Mouse (Mus musculus): ENCODE results near the gene Abca7.

The Abca7 gene

DNA sequence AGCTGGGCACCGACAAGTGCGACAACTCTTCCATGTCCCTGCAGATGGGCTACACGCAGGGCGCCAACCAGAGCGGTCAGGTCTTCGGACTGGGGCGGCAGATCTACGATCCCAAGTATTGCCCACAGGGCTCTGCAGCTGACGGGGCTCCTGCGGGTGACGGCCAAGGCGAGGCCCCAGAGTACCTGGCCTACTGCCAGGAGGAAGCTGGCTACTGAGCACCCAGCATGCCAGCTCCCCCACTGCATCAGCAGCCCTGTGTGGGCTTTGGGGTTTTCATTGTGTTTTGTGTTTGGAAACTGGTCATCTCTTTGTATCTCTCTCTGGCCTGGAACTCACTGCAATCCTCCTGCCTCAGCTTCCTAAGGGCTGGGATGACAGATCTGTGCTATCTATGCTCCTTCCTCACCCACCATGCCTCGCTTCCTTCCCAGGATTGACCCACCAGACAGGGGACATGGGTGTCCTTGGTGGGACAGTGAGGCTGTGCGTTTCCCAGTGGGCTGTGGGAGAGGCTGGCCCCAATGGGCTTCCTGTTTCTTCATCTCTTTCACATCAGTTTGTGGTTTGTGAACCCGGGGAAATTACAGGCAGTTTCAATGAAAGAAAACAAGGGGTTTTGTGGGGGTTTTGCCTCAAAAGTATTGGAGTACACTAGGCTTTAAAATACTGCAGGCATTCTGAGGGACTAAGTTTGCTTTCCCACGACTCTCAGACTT lies 1.7 kb upstream of the Abca7 start:
- no peak for DNase-seq (ENCODE audit: low read depth, low spot score)

DNA sequence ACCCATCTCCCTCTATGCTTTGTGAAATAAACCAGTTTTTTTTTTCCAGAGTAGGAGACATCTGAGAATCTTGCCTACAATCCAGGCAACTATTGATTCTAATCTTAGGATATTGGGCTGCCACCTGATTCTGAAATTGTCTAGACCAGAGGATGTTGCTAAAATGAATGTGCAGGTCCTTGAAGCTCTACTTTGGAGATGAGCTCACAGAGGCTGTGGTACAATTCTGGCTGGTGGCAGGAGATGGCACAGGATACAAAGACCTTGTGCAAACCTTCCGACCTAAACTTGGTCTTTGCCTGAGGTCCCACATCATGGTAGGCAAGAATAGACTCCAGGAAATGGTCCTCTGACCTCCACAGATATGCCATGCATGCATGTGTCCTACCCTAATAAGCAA lies 658 bp upstream of the Abca7 start:
- no peak for DNase-seq (ENCODE audit: low read depth, low spot score)

DNA sequence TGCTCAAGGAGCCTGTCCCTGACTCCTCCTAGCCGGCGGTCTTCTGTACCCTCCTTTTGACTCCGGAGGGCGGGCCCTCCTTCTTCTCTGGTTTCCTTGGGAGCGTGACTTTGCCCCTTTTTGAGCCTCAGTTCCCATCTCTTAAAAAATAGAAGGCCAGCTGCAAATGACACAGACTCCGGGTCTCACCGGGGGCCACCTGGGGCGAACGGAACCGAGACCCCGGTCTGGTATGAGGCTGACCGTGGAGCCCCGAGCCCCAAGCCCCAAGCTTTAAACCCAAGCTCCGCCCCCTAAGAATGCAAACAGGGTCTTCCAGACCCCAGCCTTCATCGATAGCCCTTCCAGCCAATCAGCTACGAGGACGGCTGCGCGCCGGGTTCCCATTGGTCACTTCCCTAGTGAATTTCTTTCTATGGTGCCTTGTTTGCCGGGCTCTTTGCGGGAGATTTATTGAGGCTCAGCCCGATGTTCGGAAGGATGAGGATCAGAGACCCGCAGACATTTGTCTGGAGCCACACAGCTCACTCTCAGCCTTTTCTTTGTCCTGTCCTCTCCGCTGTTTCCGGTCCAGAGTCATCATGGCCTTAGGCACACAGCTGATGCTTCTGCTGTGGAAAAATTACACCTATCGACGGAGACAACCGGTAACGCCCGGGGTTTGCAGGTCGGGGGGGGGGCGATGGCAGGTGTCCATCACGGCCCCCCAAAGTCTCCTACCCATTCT lies 903 bp downstream of the Abca7 start:
- DNase-seq (ENCODE audit: low read depth, low spot score): peak; percentile 91

DNA sequence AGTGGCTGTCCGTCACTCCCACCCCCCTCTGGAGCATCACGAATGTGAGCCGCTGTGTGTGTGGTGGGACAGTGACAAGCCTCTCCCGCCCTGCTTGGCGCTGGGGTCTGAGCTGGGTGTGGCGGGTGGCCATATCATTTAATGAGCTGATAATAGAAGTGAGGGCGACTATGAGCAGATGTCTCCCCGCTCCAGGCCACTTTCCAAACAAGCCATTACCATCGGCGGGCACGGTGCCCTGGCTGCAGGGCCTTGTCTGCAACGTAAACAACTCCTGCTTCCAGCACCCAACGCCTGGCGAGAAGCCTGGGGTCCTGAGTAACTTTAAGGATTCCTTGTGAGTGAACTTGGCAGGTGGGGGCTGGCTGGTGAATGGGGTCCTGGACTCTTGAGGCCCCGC lies 1.5 kb downstream of the Abca7 start:
- DNase-seq (ENCODE audit: low read depth, low spot score): no peak

DNA sequence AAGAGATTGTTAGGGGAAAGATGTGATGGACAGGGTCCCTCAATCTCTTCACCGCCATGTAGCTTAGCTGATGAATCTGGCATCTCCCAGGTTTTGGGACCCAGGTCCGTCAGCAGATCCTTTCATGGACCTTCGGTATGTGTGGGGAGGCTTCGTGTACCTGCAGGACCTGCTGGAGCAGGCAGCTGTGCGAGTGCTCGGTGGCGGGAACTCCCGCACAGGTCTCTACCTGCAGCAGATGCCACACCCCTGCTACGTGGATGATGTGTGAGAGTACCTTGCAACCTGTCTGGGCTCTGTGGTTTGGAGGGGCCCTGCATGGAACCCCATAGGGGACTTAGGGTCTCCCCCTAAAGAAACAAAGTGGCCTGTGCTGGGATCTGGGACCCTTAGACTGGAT lies 5.7 kb downstream of the Abca7 start:
- no peak for DNase-seq (ENCODE audit: low read depth, low spot score)

DNA sequence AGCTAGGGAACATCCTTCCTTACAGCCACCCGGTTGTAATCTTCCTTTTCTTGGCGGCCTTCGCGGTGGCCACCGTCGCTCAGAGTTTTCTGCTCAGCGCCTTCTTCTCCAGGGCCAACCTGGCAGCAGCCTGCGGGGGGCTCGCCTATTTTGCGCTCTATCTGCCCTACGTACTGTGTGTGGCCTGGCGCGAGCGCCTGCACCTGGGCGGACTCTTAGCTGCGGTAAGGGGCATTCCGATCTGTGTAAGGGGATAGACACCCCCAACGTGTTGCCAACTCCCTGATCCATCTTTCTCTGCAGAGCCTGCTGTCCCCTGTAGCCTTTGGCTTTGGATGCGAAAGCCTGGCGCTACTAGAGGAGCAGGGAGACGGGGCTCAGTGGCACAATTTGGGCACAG lies 6.5 kb downstream of the Abca7 start:
- no peak for DNase-seq (ENCODE audit: low read depth, low spot score)

DNA sequence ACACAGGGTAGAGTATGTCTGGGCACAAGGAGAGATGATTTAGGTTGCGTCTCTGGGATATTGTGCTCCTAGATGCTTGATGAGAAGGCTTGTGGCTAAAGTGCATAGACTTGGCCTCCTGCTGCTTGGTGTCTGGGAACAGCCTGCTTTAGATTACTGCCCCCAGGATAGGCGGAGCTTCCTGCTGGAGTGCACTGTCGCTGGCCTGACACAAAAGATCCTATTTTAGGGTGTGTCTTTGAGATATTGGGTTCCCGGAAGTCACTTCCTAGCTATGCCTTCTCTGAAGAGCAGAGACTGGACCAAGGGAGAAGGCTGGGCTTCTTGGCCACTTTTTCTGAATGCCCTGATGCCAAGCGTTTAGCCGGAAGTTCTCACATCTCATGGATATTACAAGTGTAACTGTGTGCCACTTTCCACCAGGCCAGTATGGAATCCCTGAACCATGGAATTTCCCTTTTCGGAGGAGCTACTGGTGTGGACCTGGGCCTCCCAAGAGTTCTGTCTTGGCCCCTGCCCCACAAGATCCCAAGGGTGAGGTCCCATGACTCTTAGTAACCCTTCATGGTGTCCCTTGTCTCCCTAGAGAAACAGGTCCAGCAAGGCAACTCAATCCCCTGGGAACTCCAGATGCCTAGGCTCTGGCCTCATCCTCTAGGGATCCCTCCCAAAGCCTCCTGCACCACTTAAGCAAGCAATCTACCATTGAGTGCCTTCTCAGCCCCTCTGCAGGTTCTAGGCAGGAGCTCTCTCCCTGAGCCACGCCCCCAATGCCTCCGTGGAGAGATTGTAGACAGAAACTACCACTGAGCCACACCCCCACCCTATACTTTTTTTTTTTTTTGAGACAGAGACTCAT lies 7.3 kb downstream of the Abca7 start:
- DNase-seq (ENCODE audit: low read depth, low spot score): peak; percentile 65

DNA sequence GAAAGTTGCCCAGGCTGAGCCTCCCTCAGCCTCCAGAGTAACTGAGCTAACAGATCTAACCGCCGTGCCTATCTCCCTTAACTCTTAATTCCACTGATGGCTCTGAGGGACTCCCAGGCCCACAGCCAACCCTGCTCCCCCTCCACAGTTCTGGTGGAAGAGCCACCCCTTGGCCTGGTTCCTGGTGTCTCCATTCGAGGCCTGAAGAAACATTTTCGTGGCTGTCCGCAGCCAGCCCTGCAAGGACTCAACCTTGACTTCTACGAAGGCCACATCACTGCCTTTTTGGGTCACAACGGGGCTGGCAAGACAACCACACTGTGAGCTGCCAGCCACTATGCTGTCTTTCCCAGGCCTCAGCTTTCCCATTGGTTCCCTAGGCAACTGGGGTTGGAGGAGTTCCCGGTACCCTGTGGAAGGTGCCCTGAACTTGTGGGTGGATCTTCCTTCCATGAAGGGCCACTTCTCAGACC lies 8.0 kb downstream of the Abca7 start:
- no peak for DNase-seq (ENCODE audit: low read depth, low spot score)

DNA sequence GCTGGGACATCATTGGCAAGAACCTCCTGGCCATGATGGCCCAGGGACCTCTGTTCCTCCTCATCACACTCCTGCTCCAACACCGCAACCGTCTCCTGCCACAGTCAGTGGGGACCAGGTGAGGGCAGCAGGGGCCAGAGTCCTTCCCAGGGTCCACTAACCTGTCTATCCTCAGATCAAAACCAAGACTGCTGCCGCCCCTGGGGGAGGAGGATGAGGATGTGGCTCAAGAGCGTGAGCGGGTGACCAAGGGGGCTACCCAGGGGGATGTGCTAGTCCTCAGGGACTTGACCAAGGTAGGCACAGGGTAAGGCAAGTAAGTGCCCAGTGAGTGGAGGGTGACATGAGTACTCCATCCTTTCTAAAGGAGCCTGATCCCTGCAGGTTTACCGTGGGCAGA lies 15.4 kb downstream of the Abca7 start:
- no peak for DNase-seq (ENCODE audit: low read depth, low spot score)

DNA sequence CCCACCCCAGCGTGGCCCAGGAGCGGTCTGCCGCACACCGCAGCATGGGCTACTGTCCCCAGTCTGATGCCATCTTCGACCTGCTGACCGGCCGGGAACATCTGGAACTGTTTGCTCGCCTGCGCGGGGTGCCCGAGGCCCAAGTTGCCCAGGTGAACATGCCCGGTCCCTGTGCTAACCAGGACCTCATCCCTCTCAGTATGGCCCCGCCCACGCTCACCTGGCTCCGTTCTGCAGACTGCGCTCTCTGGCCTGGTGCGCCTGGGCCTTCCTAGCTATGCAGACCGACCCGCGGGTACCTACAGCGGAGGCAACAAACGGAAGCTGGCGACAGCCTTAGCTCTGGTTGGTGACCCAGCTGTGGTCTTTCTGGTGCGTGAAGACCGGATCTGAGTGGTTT lies 17.3 kb downstream of the Abca7 start:
- no peak for DNase-seq (ENCODE audit: low read depth, low spot score)

DNA sequence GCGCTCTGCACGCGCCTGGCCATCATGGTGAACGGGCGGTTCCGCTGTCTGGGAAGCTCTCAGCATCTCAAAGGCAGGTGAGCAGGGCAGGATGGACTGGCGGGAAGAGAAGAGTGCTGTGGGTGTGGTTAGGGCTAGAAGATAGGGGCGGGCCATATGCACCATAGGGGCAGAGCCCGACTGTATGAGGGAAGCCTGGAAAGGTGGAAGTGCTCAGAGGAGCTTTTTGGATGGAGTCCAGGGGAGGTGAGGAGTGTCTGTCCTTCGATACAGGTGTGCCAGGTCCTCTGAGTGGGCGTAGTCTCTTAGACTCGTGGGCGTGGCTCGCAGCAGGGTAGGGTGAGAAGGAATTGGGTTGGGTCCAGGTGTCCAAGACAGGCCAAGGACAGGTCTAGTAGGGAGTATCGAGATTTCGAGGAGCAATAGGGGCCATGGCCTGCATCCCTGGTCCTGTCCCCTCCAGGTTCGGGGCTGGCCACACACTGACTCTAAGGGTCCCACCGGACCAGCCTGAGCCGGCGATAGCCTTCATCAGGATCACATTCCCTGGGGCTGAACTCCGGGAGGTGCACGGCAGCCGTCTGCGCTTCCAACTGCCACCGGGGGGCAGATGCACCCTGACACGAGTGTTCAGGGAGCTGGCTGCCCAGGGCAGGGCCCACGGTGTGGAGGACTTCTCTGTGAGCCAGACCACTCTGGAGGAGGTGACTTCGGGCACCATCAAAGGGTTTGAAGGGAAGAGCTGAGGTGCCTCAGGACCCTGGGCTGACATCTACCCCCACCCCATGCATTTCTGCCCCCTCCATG lies 18.4 kb downstream of the Abca7 start:
- DNase-seq (ENCODE audit: low read depth, low spot score): peak; percentile 67

DNA sequence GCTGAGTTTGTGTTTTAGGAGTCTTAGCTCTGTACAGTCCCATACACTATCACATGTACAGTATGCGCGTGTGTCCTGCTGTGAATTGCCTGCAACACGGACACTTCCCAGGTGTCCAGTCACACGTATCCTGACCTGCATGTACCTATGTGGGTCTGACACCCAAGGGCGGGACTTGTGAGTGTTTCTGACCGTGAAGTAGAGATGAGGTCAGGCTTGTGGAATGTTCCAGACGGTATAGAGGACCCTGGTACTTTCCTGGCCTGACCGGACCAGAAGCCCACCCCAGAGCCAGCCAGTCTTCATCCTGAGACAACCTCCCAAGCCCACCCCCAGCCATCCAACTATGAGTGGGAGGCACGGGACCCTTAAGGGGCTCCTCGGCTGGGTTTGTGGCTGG lies 19.3 kb downstream of the Abca7 start:
- DNase-seq (ENCODE audit: low read depth, low spot score): no peak

DNA sequence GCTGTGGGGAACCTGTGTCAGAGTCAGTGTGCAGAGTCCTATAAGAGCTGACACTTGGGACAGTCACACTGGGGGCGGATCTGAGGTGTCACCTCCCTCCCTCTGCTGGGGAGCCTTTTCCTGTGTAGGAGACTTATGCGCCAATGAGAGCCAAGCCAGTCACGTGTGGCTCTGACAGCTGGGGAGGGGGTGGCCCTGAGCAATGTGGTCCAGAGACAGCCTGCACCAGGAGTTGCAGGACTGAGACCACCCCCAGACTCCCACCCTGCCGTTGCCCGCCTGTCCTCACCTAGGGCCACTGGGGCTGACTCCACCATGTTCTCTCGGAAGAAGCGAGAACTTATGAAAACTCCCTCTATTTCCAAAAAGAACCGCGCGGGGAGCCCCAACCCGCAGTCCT lies 20.2 kb downstream of the Abca7 start, which contains the start of gene Arhgap45:
Arhgap45 (plus strand) TSS at position 143 of the 400 bp plus-strand sequence.
- DNase-seq (ENCODE audit: low read depth, low spot score): no peak

DNA sequence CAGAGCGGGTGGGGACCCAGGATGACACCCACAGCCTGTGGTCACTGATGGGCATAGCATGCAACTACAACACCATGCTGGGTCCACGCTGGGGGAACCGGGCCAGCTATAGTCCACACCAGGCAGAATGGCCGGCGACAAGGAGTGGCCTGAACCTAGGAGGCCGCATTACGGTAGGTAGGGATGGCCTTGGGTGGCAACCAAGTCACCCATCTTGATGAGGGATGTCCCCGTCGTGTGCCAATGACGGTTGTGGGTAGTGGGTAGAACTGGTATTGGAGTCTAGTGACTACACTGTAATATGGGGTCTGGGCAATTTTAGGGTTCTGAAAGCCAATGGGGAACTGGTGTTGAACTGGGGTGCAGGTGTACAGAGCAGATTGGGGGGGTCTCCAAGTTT lies 20.6 kb downstream of the Abca7 start:
- no peak for DNase-seq (ENCODE audit: low read depth, low spot score)

DNA sequence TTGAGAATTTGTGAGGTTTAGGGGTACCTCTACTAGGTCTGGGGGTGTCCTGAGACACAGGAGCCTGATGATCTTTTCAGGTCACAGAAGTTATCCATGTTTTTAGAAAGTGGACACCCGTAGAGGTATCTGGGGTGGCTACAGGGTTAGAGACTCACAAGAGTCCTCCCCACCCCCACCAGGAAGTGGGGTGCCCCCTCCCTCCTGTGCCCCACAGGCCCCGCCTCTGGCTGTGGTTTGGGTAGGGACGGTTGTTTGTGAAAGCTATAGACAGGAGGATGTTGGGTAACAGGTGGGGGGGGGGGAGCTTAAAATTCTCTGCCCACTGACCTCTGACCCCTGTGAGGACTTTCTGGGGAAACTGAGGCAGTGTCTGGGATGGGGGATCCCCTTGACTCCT lies 21.1 kb downstream of the Abca7 start:
- no peak for DNase-seq (ENCODE audit: low read depth, low spot score)

DNA sequence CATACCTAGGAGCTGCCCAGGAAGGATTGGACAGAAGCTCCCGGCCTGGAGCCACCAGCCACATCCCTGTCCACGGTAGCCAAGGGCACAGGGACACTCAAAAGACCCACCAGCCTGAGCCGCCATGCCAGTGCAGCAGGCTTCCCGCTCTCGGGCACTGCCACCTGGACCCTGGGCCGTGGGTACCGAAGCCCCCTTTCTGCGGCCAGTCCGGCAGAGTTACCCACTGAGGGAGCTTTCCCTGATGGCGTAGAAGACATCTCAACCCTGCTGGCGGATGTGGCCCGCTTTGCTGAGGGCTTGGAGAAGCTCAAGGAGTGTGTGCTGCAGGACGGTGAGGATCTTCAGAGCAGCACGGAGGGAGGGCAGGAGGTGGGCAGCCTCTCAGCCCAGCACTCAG lies 21.5 kb downstream of the Abca7 start:
- no peak for DNase-seq (ENCODE audit: low read depth, low spot score)

DNA sequence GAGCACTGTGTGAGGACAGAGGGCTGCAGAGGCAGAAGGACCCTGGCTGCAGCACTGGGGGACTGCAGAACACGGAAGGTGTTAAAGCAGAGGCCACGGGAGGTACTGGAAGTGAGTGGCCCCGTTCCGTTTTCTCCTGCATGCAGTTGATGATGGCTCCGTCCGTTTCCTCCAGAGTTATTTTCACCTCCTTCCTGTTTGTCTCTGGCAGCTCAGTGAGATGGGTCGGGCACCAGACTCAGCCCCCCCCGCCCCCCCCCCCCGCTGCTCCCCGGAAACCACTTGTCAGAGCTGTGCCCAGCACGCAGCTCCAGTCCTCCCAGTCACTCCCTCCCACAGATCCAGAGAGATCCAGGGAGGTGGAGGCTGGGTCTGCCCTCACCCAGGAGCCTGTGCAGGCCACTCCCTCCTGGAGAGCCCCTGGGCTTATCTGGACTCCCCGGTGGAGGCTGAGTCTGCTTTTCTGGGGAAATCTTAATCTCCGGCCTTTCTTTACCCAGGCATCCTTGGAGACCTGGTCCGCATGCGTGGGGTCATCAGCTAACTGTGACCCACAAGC lies 22.5 kb downstream of the Abca7 start:
- no peak for DNase-seq (ENCODE audit: low read depth, low spot score)

DNA sequence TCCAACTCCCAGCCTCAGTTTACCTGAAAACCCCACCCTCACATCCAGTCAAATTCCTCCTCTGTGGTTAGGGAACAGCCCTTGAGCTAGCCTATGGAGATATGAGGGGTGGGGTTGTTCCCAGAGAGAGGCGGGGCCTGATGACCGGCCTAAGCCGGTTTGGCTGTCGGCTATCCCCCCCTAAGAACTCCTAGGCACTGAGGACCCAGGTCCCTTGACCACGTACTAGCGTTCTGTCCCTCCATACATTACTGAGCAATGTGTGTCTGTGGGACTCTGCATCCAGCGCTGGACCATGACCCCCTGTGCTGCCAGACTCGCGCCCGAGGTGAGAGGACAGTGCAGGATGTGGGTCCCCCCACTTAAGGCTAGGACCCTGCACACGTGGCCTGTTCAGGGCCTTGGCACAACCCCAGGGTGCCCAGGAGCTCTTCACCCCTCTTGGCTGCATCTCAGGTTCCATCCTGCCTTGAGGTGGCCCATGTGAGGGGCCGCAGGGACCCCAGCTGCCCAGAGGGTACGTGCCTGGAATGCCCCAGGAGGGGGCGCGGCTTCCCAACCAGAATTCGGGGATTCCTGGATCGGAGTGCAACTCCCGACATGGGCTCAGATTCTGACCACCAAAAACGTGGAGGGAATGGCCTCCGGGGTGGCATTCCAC lies 23.3 kb downstream of the Abca7 start:
- DNase-seq (ENCODE audit: low read depth, low spot score): no peak

DNA sequence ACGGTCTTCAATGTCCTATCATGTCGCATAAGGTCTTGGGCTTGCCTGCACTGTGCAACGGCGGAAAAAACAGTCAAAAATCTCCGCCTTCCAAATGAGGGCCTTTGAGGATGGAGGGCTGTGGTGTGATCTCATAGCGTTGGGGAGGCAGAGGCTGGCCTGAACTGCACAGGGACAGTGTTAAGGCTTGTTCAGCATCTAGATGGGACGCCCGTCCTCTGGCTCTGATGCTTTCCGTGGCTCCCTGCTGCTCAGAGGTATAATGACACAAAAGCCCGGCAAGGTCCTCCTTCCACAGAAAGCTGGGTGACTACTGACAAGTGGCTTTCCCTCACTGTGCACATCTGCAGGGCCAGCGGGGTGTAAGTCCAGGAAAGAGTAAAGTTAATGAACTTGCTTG lies 23.9 kb downstream of the Abca7 start:
- no peak for DNase-seq (ENCODE audit: low read depth, low spot score)

DNA sequence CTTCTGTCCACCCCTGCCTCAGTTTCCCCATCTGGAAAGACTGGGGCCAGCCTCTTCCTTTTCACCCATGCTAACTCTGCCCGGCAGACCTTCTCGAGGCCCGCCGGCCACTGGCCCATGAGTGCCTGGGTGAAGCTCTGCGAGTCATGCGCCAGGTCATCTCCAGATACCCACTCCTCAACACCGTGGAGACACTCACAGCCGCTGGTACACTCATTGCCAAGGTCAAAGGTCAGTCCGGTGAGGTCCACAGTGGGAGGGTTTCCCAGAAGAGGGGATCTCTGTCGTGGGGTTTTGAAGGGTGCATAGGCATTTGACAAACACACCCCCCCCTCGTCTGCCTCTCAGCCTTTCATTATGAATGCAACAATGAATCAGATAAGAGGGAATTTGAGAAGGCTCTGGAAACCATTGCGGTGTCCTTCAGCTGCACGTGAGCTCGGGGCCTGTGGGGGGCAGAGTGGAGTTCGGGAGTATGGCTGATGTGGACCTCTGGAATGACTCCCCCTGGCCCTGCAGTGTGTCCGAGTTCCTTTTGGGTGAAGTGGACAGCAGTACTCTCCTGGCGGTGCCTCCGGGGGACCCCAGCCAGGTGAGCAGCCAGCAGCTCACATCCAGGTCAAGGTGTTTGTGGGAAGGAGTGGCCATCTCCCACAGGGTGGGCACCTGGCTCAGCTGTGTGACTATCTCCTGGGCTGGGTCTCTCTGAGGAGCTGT lies 24.5 kb downstream of the Abca7 start:
- DNase-seq (ENCODE audit: low read depth, low spot score): no peak
